Mouse (Mus musculus) limb, embryonic 12.5 days (tissue): ENCODE measurements around the gene Ceacam14. TPM values are rescaled to one million over a fixed set of nuclear protein-coding genes. Genes with fewer than 3 reads are reported as not detected.

ENCODE experiments used
- ATAC-seq: fragments of 200-750 bp; cut with Nextera tagmentation; 2 replicates; pipeline ENCODE4 v1.8.0; 2017; ENCODE audit warnings: low read depth, moderate TSS enrichment; ENCODE audit not compliant: insufficient number of reproducible peaks, insufficient read depth, low FRiP score, low TSS enrichment
- H3K27ac ChIP-seq: fragments of 300-500 bp; sonication (generic); 2 replicates; pipeline ENCODE4 v1.5.1; 2016; ENCODE audit warnings: mild to moderate bottlenecking, moderate library complexity
- H3K27me3 ChIP-seq: fragments of 300-500 bp; sonication (generic); 2 replicates; pipeline ENCODE4 v1.6.1; 2016; ENCODE audit warnings: mild to moderate bottlenecking, moderate library complexity
- H3K36me3 ChIP-seq: fragments of 300-500 bp; sonication (generic); 2 replicates; pipeline ENCODE4 v1.6.1; 2016; ENCODE audit warnings: mild to moderate bottlenecking, moderate library complexity
- H3K4me1 ChIP-seq: fragments of 300-500 bp; sonication (generic); replicated peaks from 2 replicates; pipeline ENCODE4 v1.6.1; 2016
- H3K4me2 ChIP-seq: fragments of 300-500 bp; sonication (generic); 2 replicates; pipeline ENCODE4 v1.6.1; 2016; ENCODE audit warnings: mild to moderate bottlenecking, moderate library complexity
- H3K4me3 ChIP-seq: fragments of 300-500 bp; sonication (generic); replicated peaks from 2 replicates; pipeline ENCODE4 v1.5.1; 2016; ENCODE audit warnings: mild to moderate bottlenecking
- H3K9ac ChIP-seq: fragments of 300-500 bp; sonication (generic); replicated peaks from 2 replicates; pipeline ENCODE4 v1.6.1; 2016; ENCODE audit warnings: mild to moderate bottlenecking, moderate library complexity
- H3K9me3 ChIP-seq: fragments of 300-500 bp; sonication (generic); 2 replicates; pipeline ENCODE4 v1.6.1; 2016; ENCODE audit warnings: mild to moderate bottlenecking, moderate library complexity
- WGBS: fragments of 180-500 bp; shearing (Covaris S2); methylation state at CpG from one replicate; pipeline ENCODE4 v1.1.7; 2016; 5-methylcytosine and 5-hydroxymethylcytosine counted together
- polyA plus RNA-seq: library from polyadenylated mRNA; unstranded; fragments of >200 nt; fragmentation: Nextera tagmentation; extraction: Ambion mirVana; gene quantifications from 2 replicates; pipeline ENCODE4 v1.2.1, GENCODE M21; 2016

The Ceacam14 gene
- polyA plus RNA-seq: not detected in 2 replicates

GRCm38 (mm10) chr7:17812333-17812732, at the start of gene Ceacam14:
Gene Ceacam14 (plus strand): TSS chr7:17812633.
- no peak within 1 kb of the TSS for H3K4me2 ChIP-seq
- H3K27ac ChIP-seq: no peak within 1 kb of the TSS
- 71% methylated on average over 4 of the region's 4 CpGs for WGBS
- no peaks in the 10 kb centered on the region for H3K27me3 ChIP-seq
- H3K9me3 ChIP-seq: peaks cover 70% of the 10 kb centered on the region
- H3K36me3 ChIP-seq: no peaks in the 10 kb centered on the region
- H3K4me1 ChIP-seq: no peaks in the 10 kb centered on the region
- H3K4me3 ChIP-seq: no peak within 1 kb of the TSS
- H3K9ac ChIP-seq: no peak within 1 kb of the TSS
- no peak for ATAC-seq

Other genes starting within 250 kb of the Ceacam14 start
- not detected in 2 replicates for gene Ceacam5, start 99.4 kb upstream of the Ceacam14 start, polyA plus RNA-seq
- gene Gm5155, start 59.1 kb downstream of the Ceacam14 start, polyA plus RNA-seq: not detected in 2 replicates
- not detected in 2 replicates for gene Ceacam11, start 159.5 kb downstream of the Ceacam14 start, polyA plus RNA-seq
- not detected in 2 replicates for gene Ceacam13, start 197.3 kb downstream of the Ceacam14 start, polyA plus RNA-seq